Mouse (Mus musculus): ENCODE measurements around the gene Apol7a. TPM values are rescaled to one million over a fixed set of nuclear protein-coding genes. Genes with fewer than 3 reads are reported as not detected.
"Not testable (repeated sequence)": the region's sequence is repeated elsewhere in the genome, so short reads cannot be mapped to it uniquely, and the experiment has no call there.

Gene Apol7a
- 31.4 and 88.8 TPM in 2 replicates for polyA plus RNA-seq (2012; rRNA removed)

- H3K27ac ChIP-seq (ENCODE audit: insufficient read depth, low read depth, low read length): peak within 1 kb of the TSS; percentile 90
- WGBS: 21% methylated on average over 9 of the region's 9 CpGs
- peaks cover 16% of the 10 kb centered on the region; the same call in 1 of the 2 replicates for H3K4me1 ChIP-seq (ENCODE audit: control insufficient read depth, insufficient read depth, insufficient read length, low read length)
- TF ChIP-seq POLR2A (IDR thresholded peaks at IDR 0.05; ENCODE audit: low read depth, low read length): peak; percentile 43; the same call in 1 of the 2 replicates
- peak; percentile 60; the same call in 1 of the 2 replicates for TF ChIP-seq CTCF (IDR thresholded peaks at IDR 0.05; ENCODE audit: extremely low read depth, insufficient read length, insufficient replicate concordance, low read depth, low read length)
- not testable (repeated sequence) for H3K27me3 ChIP-seq (ENCODE audit: control insufficient read depth, insufficient read depth, low read length); H3K36me3 ChIP-seq (ENCODE audit: control insufficient read depth, insufficient read depth, low read length)
- H3K4me3 ChIP-seq (ENCODE audit: low read depth, low read length): peak within 1 kb of the TSS; percentile 63
Observed at GRCm38 (mm10) chr15:77399027-77399426, at the start of gene Apol7a. Apol7a (minus strand) TSS chr15:77399110.

- 97% methylated on average over 2 of the region's 2 CpGs for WGBS
- H3K4me3 ChIP-seq (ENCODE audit: low read depth, low read length); H3K27ac ChIP-seq (ENCODE audit: insufficient read depth, low read depth, low read length); H3K27me3 ChIP-seq (ENCODE audit: control insufficient read depth, insufficient read depth, low read length); H3K4me1 ChIP-seq (ENCODE audit: control insufficient read depth, insufficient read depth, insufficient read length, low read length); H3K36me3 ChIP-seq (ENCODE audit: control insufficient read depth, insufficient read depth, low read length): not testable (repeated sequence)
Observed at GRCm38 (mm10) chr15:77447392-77447791, 48.5 kb upstream of the Apol7a start, which contains the start of gene Apol7b. Apol7b (minus strand) TSS chr15:77447492.

- H3K36me3 ChIP-seq (ENCODE audit: control insufficient read depth, insufficient read depth, low read length); H3K27ac ChIP-seq (ENCODE audit: insufficient read depth, low read depth, low read length); H3K27me3 ChIP-seq (ENCODE audit: control insufficient read depth, insufficient read depth, low read length); H3K4me3 ChIP-seq (ENCODE audit: low read depth, low read length); H3K4me1 ChIP-seq (ENCODE audit: control insufficient read depth, insufficient read depth, insufficient read length, low read length): not testable (repeated sequence)
- 17% methylated on average over 1 of the region's 1 CpGs for WGBS
Observed at GRCm38 (mm10) chr15:77445668-77446067, 46.8 kb upstream of the Apol7a start.

GRCm38 (mm10) chr15:77444746-77445145 lies 45.8 kb upstream of the Apol7a start:
- not testable (repeated sequence) for H3K36me3 ChIP-seq (ENCODE audit: control insufficient read depth, insufficient read depth, low read length); H3K4me1 ChIP-seq (ENCODE audit: control insufficient read depth, insufficient read depth, insufficient read length, low read length); H3K27ac ChIP-seq (ENCODE audit: insufficient read depth, low read depth, low read length); H3K27me3 ChIP-seq (ENCODE audit: control insufficient read depth, insufficient read depth, low read length); H3K4me3 ChIP-seq (ENCODE audit: low read depth, low read length)
- WGBS: 81% methylated on average over 8 of the region's 8 CpGs

- not testable (repeated sequence) for H3K27me3 ChIP-seq (ENCODE audit: control insufficient read depth, insufficient read depth, low read length); H3K36me3 ChIP-seq (ENCODE audit: control insufficient read depth, insufficient read depth, low read length); H3K27ac ChIP-seq (ENCODE audit: insufficient read depth, low read depth, low read length); H3K4me1 ChIP-seq (ENCODE audit: control insufficient read depth, insufficient read depth, insufficient read length, low read length); H3K4me3 ChIP-seq (ENCODE audit: low read depth, low read length)
- WGBS: 23% methylated on average over 9 of the region's 10 CpGs
Observed at GRCm38 (mm10) chr15:77428690-77429448, 30.0 kb upstream of the Apol7a start.

- not testable (repeated sequence) for H3K27ac ChIP-seq (ENCODE audit: insufficient read depth, low read depth, low read length)
- 70% methylated on average over 3 of the region's 7 CpGs for WGBS
Observed at GRCm38 (mm10) chr15:77422925-77423324, 24.0 kb upstream of the Apol7a start.

GRCm38 (mm10) chr15:77419657-77420056 lies 20.7 kb upstream of the Apol7a start:
- WGBS: 100% methylated on average over 1 of the region's 3 CpGs
- H3K36me3 ChIP-seq (ENCODE audit: control insufficient read depth, insufficient read depth, low read length); H3K4me1 ChIP-seq (ENCODE audit: control insufficient read depth, insufficient read depth, insufficient read length, low read length); H3K27ac ChIP-seq (ENCODE audit: insufficient read depth, low read depth, low read length); H3K4me3 ChIP-seq (ENCODE audit: low read depth, low read length); H3K27me3 ChIP-seq (ENCODE audit: control insufficient read depth, insufficient read depth, low read length): not testable (repeated sequence)

More at GRCm38 (mm10) chr15:77422925-77423324, 24.0 kb upstream of the Apol7a start:
- not testable (repeated sequence) for H3K27me3 ChIP-seq (ENCODE audit: control insufficient read depth, insufficient read depth, low read length); H3K4me3 ChIP-seq (ENCODE audit: low read depth, low read length); H3K36me3 ChIP-seq (ENCODE audit: control insufficient read depth, insufficient read depth, low read length); H3K4me1 ChIP-seq (ENCODE audit: control insufficient read depth, insufficient read depth, insufficient read length, low read length)

GRCm38 (mm10) chr15:77416655-77417333 lies 17.9 kb upstream of the Apol7a start:
- H3K27ac ChIP-seq (ENCODE audit: insufficient read depth, low read depth, low read length); H3K27me3 ChIP-seq (ENCODE audit: control insufficient read depth, insufficient read depth, low read length); H3K4me1 ChIP-seq (ENCODE audit: control insufficient read depth, insufficient read depth, insufficient read length, low read length); H3K36me3 ChIP-seq (ENCODE audit: control insufficient read depth, insufficient read depth, low read length); H3K4me3 ChIP-seq (ENCODE audit: low read depth, low read length): not testable (repeated sequence)
- 16% methylated on average over 2 of the region's 10 CpGs for WGBS

GRCm38 (mm10) chr15:77415653-77416052 lies 16.7 kb upstream of the Apol7a start:
- H3K4me1 ChIP-seq (ENCODE audit: control insufficient read depth, insufficient read depth, insufficient read length, low read length): not testable (repeated sequence)

GRCm38 (mm10) chr15:77412695-77413094 lies 13.8 kb upstream of the Apol7a start:
- H3K27me3 ChIP-seq (ENCODE audit: control insufficient read depth, insufficient read depth, low read length); H3K4me1 ChIP-seq (ENCODE audit: control insufficient read depth, insufficient read depth, insufficient read length, low read length); H3K36me3 ChIP-seq (ENCODE audit: control insufficient read depth, insufficient read depth, low read length); H3K27ac ChIP-seq (ENCODE audit: insufficient read depth, low read depth, low read length); H3K4me3 ChIP-seq (ENCODE audit: low read depth, low read length): not testable (repeated sequence)
- WGBS: 18% methylated on average over 4 of the region's 4 CpGs

More at GRCm38 (mm10) chr15:77415653-77416052, 16.7 kb upstream of the Apol7a start:
- H3K4me3 ChIP-seq (ENCODE audit: low read depth, low read length); H3K27me3 ChIP-seq (ENCODE audit: control insufficient read depth, insufficient read depth, low read length); H3K27ac ChIP-seq (ENCODE audit: insufficient read depth, low read depth, low read length); H3K36me3 ChIP-seq (ENCODE audit: control insufficient read depth, insufficient read depth, low read length): not testable (repeated sequence)
- WGBS: 62% methylated on average over 2 of the region's 2 CpGs

- H3K36me3 ChIP-seq (ENCODE audit: control insufficient read depth, insufficient read depth, low read length); H3K27me3 ChIP-seq (ENCODE audit: control insufficient read depth, insufficient read depth, low read length); H3K4me1 ChIP-seq (ENCODE audit: control insufficient read depth, insufficient read depth, insufficient read length, low read length): not testable (repeated sequence)
- H3K27ac ChIP-seq (ENCODE audit: insufficient read depth, low read depth, low read length): peak within 1 kb of the TSS; percentile 86
- H3K4me3 ChIP-seq (ENCODE audit: low read depth, low read length): peak within 1 kb of the TSS; percentile 54
- 9% methylated on average over 1 of the region's 4 CpGs for WGBS
Observed at GRCm38 (mm10) chr15:77411035-77411434, 12.1 kb upstream of the Apol7a start, which contains the start of gene Apol9a. Apol9a (minus strand) TSS chr15:77411135.

Measured in small intestine, adult 2 months (tissue).